Mouse (Mus musculus): Measurements from ENCODE around the gene Cntnap5b.

- no peak for TF ChIP-seq CHD2 (IDR thresholded peaks at IDR 0.05; ENCODE audit: low read depth, low read length)
- TF ChIP-seq HCFC1 (IDR thresholded peaks at IDR 0.05; ENCODE audit: borderline replicate concordance, insufficient read depth, low read length): no peak
- no peak for TF ChIP-seq MAFK (IDR thresholded peaks at IDR 0.05; ENCODE audit: insufficient read depth, low read depth, low read length)
Measured at GRCm38 (mm10) chr1:100394034-100394433, 621.5 kb downstream of the Cntnap5b start.

Data from ES-E14 (cell line).